In the genomic region with DNA sequence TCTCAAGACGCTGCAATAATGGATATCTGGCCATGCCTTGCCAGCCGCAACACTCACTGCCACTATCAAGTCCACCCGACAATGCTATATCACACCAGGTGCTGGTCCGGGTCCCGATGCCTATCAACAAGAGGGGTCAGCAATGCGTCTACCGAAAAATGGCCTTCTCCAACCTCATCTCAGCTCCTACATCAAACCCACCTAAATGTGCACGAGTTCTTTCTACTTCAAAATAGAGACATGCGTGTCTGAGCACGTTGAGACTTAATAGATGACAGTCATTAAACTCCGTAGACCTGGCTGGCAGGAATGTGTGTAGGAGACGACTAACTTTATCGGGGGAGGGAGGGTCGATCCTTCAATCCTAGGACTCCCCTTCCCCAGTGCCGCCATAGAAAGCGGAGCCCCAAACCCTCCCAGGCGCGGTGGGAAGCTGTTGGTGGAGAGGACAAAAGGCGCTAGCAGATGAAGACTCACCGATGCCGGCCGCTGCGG, we compare ENCODE assay signal across 7 mouse cellular contexts. TPM values are rescaled to one million over a fixed set of nuclear protein-coding genes. Genes with fewer than 3 reads are reported as not detected.
A peak's percentile ranks its signal among the peaks of the same experiment; 100 is the strongest.
DNase-seq lines count a peak whose midpoint lies in the region; ATAC-seq and TF ChIP-seq lines count a peak whose summit lies in the region.

No protein-coding gene starts in this region.

- no peak for DNase-seq in lung, postnatal 0 days (ENCODE audit: low spot score)
- no peak for DNase-seq in lung, adult 18-20 months
- DNase-seq in retina, postnatal 1 day = no peak

- H3K27ac ChIP-seq in lung, postnatal 0 days (ENCODE audit: low read length) = peak overlapping the region; percentile 90
- H3K27ac ChIP-seq in brown adipose tissue, adult 24 weeks (replicated peaks; ENCODE audit: low read depth, low read length) = peak overlapping the region; percentile 66
- H3K27ac ChIP-seq in intestine, embryonic 16.5 days (ENCODE audit: low read length) = peak overlapping the region; percentile 38
- peak overlapping the region; percentile 88 for H3K27ac ChIP-seq in midbrain, embryonic 16.5 days (ENCODE audit: low read length)

- TF ChIP-seq EP300 in lung, postnatal 0 days (IDR thresholded peaks at IDR 0.05) = no peak

- H3K9ac ChIP-seq in lung, postnatal 0 days (replicated peaks; ENCODE audit: low read depth) = peak overlapping the region; percentile 81
- peak overlapping the region; percentile 82 for H3K9ac ChIP-seq in intestine, embryonic 16.5 days (ENCODE audit: low read depth, low read length)
- peak overlapping the region; percentile 76 for H3K9ac ChIP-seq in midbrain, embryonic 16.5 days (ENCODE audit: low read depth, low read length)

- TF ChIP-seq CTCF in lung, postnatal 0 days (IDR thresholded peaks at IDR 0.05) = no peak

- H3K9me3 ChIP-seq in lung, postnatal 0 days (ENCODE audit: low read length) = no peaks in the 10 kb centered on the region
- no peaks in the 10 kb centered on the region for H3K9me3 ChIP-seq in intestine, embryonic 16.5 days (ENCODE audit: control insufficient read depth, low read length)
- H3K9me3 ChIP-seq in midbrain, embryonic 16.5 days (replicated peaks; ENCODE audit: control insufficient read depth, low read length, poor library complexity, severe bottlenecking) = no peaks in the 10 kb centered on the region

- peaks cover 15% of the 10 kb centered on the region; the same call in 1 of the 2 replicates for H3K4me1 ChIP-seq in lung, postnatal 0 days (ENCODE audit: insufficient read depth, low read depth, low read length)
- H3K4me1 ChIP-seq in brown adipose tissue, adult 24 weeks (ENCODE audit: control insufficient read depth, insufficient read depth, insufficient read length, low read length) = peaks cover 2% of the 10 kb centered on the region; the same call in 1 of the 2 replicates
- peaks cover 7% of the 10 kb centered on the region; the same call in 1 of the 2 replicates for H3K4me1 ChIP-seq in intestine, embryonic 16.5 days (ENCODE audit: control insufficient read depth, insufficient read depth, low read length)
- peaks cover 22% of the 10 kb centered on the region for H3K4me1 ChIP-seq in midbrain, embryonic 16.5 days (ENCODE audit: control insufficient read depth, insufficient read depth, low read length)

- H3K36me3 ChIP-seq in lung, postnatal 0 days (ENCODE audit: insufficient read depth, low read length) = no peaks in the 10 kb centered on the region
- no peaks in the 10 kb centered on the region for H3K36me3 ChIP-seq in intestine, embryonic 16.5 days (ENCODE audit: control insufficient read depth, insufficient read depth, low read length)
- H3K36me3 ChIP-seq in midbrain, embryonic 16.5 days (ENCODE audit: control insufficient read depth, insufficient read depth, low read length) = no peaks in the 10 kb centered on the region

- H3K4me3 ChIP-seq in lung, postnatal 0 days (ENCODE audit: low read depth, low read length) = peak overlapping the region; percentile 89
- H3K4me3 ChIP-seq in brown adipose tissue, adult 24 weeks (ENCODE audit: insufficient read depth, low read depth, low read length) = peak overlapping the region; percentile 82
- peak overlapping the region; percentile 70 for H3K4me3 ChIP-seq in intestine, embryonic 16.5 days (ENCODE audit: low read length)
- peak overlapping the region; percentile 61 for H3K4me3 ChIP-seq in midbrain, embryonic 16.5 days (ENCODE audit: low read depth, low read length)

- ATAC-seq in lung, postnatal 0 days = peak; percentile 13
- peak; percentile 56 for ATAC-seq in erythroid progenitor cell, adult 5-6 weeks (replicated peaks; ENCODE audit: low FRiP score, poor library complexity, severe bottlenecking)
- ATAC-seq in intestine, embryonic 16.5 days = peak; percentile 43
- ATAC-seq in midbrain, embryonic 16.5 days = peak; percentile 84

- WGBS in lung, postnatal 0 days = under 1% methylated on average over 23 of the region's 23 CpGs
- WGBS in intestine, embryonic 16.5 days = under 1% methylated on average over 23 of the region's 23 CpGs
- WGBS in midbrain, embryonic 16.5 days = under 1% methylated on average over 19 of the region's 23 CpGs

- peak overlapping the region; percentile 78 for H3K4me2 ChIP-seq in lung, postnatal 0 days (replicated peaks; ENCODE audit: low read depth, low read length)
- peak overlapping the region; percentile 73 for H3K4me2 ChIP-seq in intestine, embryonic 16.5 days (ENCODE audit: low read depth, low read length)
- peak overlapping the region; percentile 70 for H3K4me2 ChIP-seq in midbrain, embryonic 16.5 days (ENCODE audit: low read length)

- H3K27me3 ChIP-seq in lung, postnatal 0 days (replicated peaks; ENCODE audit: insufficient read depth, low read length) = no peaks in the 10 kb centered on the region
- 0 out of 2 replicates have a peak, but pooled peaks cover 2% of the 10 kb centered on the region for H3K27me3 ChIP-seq in intestine, embryonic 16.5 days (replicated peaks; ENCODE audit: control insufficient read depth, insufficient read depth, low read length)
- H3K27me3 ChIP-seq in midbrain, embryonic 16.5 days (ENCODE audit: control insufficient read depth, insufficient read depth, low read depth, low read length) = no peaks in the 10 kb centered on the region

RNA-seq across cellular contexts. Expression of gene Ubr1, which starts 0.4 kb away (rescaled TPM):
- 25.1 and 29.9 TPM in 2 replicates for polyA plus RNA-seq in lung, postnatal 0 days (2015; fragmentation: Nextera tagmentation; extraction: Ambion mirVana)
- 10.5 and 12.3 TPM in 2 replicates for polyA plus RNA-seq in brown adipose tissue, adult 24 weeks (2012; ENCODE audit: insufficient read depth, insufficient read length, missing spikeins)
- total RNA-seq in erythroid progenitor cell, adult 5-6 weeks (2015; ENCODE audit: low replicate concordance) = 14.4 and 32.3 TPM in 2 replicates
- 25.4 and 53.9 TPM in 2 replicates for total RNA-seq in erythroid progenitor cell, adult 5-6 weeks (2017; ENCODE audit: low replicate concordance)
- polyA plus RNA-seq in intestine, embryonic 16.5 days (2015; fragmentation: Nextera tagmentation; extraction: Ambion mirVana) = 15.4 and 16.2 TPM in 2 replicates
- polyA plus RNA-seq in midbrain, embryonic 16.5 days (2015; fragmentation: Nextera tagmentation; extraction: Ambion mirVana) = 38.8 and 38.9 TPM in 2 replicates

RNA-seq across cellular contexts. Expression of gene Tmem62, which starts 6.7 kb away (rescaled TPM):
- 13.2 and 13.5 TPM in 2 replicates for polyA plus RNA-seq in lung, postnatal 0 days (2015; fragmentation: Nextera tagmentation; extraction: Ambion mirVana)
- polyA plus RNA-seq in brown adipose tissue, adult 24 weeks (2012; ENCODE audit: insufficient read depth, insufficient read length, missing spikeins) = 4.8 and 5.3 TPM in 2 replicates
- total RNA-seq in erythroid progenitor cell, adult 5-6 weeks (2015; ENCODE audit: low replicate concordance) = 3.2 and 5.0 TPM in 2 replicates
- 3.7 and 8.4 TPM in 2 replicates for total RNA-seq in erythroid progenitor cell, adult 5-6 weeks (2017; ENCODE audit: low replicate concordance)
- 4.1 and 4.3 TPM in 2 replicates for polyA plus RNA-seq in intestine, embryonic 16.5 days (2015; fragmentation: Nextera tagmentation; extraction: Ambion mirVana)
- polyA plus RNA-seq in midbrain, embryonic 16.5 days (2015; fragmentation: Nextera tagmentation; extraction: Ambion mirVana) = 12.9 and 13.1 TPM in 2 replicates

RNA-seq across cellular contexts. Expression of gene Ccndbp1, which starts 38.1 kb away (rescaled TPM):
- polyA plus RNA-seq in lung, postnatal 0 days (2015; fragmentation: Nextera tagmentation; extraction: Ambion mirVana) = 55.6 and 56.8 TPM in 2 replicates
- 37.4 and 38.1 TPM in 2 replicates for polyA plus RNA-seq in brown adipose tissue, adult 24 weeks (2012; ENCODE audit: insufficient read depth, insufficient read length, missing spikeins)
- total RNA-seq in erythroid progenitor cell, adult 5-6 weeks (2015; ENCODE audit: low replicate concordance) = 117 and 123 TPM in 2 replicates
- total RNA-seq in erythroid progenitor cell, adult 5-6 weeks (2017; ENCODE audit: low replicate concordance) = 86.5 and 101 TPM in 2 replicates
- polyA plus RNA-seq in intestine, embryonic 16.5 days (2015; fragmentation: Nextera tagmentation; extraction: Ambion mirVana) = 34.5 and 34.6 TPM in 2 replicates
- 79.1 and 83.2 TPM in 2 replicates for polyA plus RNA-seq in midbrain, embryonic 16.5 days (2015; fragmentation: Nextera tagmentation; extraction: Ambion mirVana)

Comparison
In these comparisons a context has a peak if more than half of its experiments do, and no peak if none do; other contexts are left out.
1. ATAC-seq: peak in every context shown above with its lines; median percentile 84 in midbrain, embryonic 16.5 days; 56 in erythroid progenitor cell, adult 5-6 weeks; 43 in intestine, embryonic 16.5 days; 13 in lung, postnatal 0 days.
2. H3K27ac ChIP-seq: peak in every context shown above with its lines; median percentile 90 in lung, postnatal 0 days; 88 in midbrain, embryonic 16.5 days; 66 in brown adipose tissue, adult 24 weeks; 38 in intestine, embryonic 16.5 days.